Mouse (Mus musculus) heart, postnatal 25 days (tissue): ENCODE measurements around the gene Bsg. TPM values are rescaled to one million over a fixed set of nuclear protein-coding genes. Genes with fewer than 3 reads are reported as not detected.
A peak's percentile ranks its signal among the peaks of the same experiment; 100 is the strongest.
"Not testable (repeated sequence)": the region's sequence is repeated elsewhere in the genome, so short reads cannot be mapped to it uniquely, and the experiment has no call there.

Source experiments
- DNase-seq: peaks from one replicate; pipeline ENCODE4 v3.0.0; 2022; ENCODE audit warnings: low spot score
- intact Hi-C: fragments of 180-260 bp; cut with DNase I; formaldehyde crosslinking; loops from one replicate; pipeline ENCODE4 v1.15.1; 2025
- total RNA-seq, 2 experiments: library from RNA; stranded (reverse); gene quantifications; 2 replicates each; pipeline ENCODE4 v1.2.3; 2021

Gene Bsg
- total RNA-seq, 2 experiments from 2014 or later, result 1,236 to 1,242 TPM

DNA sequence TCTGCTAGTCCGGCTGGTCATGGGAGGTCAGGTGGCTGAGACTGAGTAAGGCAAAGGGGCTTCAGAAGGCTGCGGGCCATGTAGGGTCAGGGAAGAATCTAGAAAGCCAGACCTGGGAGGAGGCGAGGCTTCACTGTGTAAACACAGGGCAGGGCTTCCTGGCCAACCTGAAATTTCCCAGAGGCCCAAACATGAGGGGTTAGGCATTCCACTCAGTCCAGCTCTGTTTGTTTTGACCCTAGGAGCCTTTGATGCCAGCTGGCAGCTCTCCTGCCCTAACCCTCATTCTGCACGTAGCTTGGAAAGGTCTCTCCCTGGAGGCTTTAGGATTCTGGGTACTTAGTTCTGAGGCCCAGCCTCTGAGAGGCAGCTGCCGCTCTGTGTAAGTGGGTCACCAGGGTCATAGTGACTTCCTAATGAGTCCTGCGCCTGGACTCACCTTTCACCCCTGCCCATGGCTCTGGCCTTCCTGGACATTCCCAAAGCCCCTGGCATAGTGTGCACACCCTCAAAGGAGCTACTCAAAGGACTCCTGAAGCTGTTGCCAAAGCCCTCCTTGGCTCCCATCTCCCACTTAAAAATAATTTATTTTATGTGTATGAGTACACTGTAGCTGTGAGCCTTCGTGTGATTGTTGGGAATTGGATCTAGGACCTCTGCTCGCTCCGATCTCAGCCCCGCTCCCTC, 2.7 kb upstream of the Bsg start:
- DNase-seq, result peak; percentile 61
- intact Hi-C loops, result no loop called here

DNA sequence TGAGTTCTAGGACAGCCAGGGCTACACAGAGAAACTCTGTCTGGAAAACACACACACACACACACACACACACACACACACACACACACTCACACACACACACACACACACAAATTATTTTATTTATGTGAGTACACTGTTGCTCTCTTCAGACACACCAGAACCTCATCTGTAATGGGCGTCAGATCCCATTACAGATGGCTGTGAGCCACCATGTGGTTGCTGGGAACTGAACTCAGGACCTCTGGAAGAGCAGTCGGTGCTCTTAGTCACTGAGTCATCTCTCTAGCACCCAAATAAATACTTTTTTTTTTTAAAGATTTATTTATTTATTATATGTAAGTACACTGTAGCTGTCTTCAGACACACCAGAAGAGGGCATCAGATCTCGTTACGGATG, 1.3 kb upstream of the Bsg start:
- DNase-seq, intact Hi-C loops: not testable (repeated sequence)

DNA sequence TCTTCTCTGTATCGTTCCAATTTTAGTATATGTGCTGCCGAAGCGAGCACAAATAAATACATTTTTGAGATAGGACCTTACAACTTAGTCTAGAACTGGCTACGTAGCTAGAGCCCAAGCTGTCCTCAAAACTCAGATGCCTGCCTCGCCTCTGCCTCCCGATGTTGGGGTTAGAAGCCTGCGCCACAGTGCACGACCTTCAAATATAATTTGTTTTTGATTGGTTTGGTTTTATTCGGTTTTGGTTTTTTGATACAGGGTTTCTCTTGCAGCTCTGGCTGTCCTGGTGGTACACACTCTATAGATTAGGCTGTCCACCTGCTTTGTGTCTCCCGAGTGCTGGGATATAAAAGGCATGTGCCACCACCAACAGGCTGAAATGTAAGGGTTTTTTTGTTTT, 750 bp upstream of the Bsg start:
- DNase-seq, result no peak
- intact Hi-C loops, result no loop called here

DNA sequence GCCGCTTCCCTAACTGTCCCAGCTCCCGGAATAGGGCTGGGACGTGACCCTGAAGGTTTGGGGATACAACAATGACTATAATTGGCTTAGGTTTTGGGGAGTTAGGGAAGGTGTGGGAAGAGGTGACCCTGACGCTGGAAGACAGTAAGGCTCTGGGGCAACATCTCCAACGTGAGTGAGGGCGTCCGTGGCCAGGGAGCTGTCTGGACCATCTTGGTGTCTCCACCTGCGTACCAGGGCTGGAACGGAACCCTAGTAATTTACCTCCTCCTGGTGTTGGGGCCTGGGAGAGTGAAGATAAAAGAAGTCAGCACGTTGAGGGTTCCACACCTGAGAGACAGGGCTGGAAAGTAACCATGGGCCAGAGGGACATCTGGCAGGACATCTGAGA, 674 bp downstream of the Bsg start:
- no peak for DNase-seq
- intact Hi-C loops, result no loop called here

DNA sequence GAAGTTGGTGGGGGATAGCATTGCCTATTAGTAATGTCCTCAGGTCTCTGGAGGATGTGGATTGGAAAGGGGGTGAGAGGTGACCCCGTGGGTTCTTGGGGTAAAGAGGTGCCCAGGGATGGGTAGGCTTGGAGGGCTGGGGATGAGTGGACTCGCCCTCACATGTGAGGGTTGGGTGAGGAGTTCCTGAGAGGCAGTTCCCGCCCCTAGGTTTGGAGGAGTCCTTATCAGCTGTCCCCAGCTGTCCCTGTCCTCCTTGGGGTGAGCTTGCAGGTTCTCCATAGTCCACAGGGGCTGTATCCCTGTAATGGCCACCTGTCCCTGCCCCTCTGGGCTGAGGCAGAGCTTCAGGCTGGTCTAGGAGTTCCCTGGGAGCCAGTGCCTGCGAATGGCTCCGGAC, 1.7 kb downstream of the Bsg start:
- intact Hi-C loops, result loop anchor here (2.0 kb wide), 1 partner anchor 59 kb away; no protein-coding TSS in a partner anchor
- DNase-seq, result no peak

DNA sequence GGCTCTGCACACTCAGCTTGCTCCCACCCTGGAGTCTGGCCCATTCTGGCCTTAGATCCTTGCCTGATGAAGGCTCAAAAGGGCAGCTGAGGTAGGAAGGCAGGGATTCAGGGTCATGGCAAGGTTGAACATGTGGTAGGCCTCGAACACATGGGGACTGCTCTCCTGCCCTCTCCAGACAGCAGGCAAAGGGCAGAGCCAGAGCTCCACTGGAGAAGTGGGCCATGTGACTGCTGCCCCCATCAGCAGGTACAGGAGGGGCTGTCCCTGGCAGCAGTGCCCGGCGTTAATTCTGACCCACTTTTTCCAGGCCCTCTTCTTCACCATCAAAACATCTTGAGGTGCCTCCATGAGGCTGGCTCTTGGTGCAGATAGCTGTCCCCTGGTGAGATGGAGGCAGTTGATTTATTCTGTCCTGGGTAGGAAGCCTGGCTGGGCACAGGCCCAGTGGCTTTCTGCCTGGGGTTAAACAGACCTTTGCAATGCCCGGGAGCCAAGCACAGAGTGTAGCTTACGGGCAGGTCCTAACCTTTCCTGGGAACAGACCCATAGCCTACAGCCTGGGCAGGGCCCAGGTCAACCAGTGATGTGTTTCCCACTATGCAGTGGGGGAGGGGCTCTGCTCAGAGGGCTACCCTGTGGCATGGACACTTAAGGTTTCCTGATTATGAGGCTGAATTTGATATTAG, 2.3 kb downstream of the Bsg start:
- intact Hi-C loops, result loop anchor here (2.0 kb wide), 1 partner anchor 58 kb away; no protein-coding TSS in a partner anchor
- no peak for DNase-seq

DNA sequence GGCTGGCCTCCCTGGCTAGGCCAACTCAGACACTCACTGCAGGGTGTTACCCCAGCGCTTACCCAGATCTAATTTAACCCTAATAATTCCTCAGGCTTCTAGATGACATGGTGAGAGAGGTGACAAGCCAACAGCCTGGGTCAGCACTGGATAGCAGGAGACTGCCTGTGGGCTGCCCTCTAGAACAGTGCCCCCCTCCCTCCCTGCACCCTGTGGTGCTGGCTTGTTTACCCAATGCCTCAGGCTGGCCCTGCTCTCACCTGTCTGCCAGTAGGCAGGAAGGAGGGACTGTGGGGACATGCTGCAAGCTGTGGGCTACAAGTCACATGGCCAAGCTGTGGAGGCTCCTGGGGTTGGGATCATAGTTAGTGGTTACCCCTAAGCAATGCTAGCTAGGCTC, 2.9 kb downstream of the Bsg start:
- intact Hi-C loops, result loop anchor here (2.0 kb wide), 1 partner anchor 58 kb away; no protein-coding TSS in a partner anchor
- no peak for DNase-seq

DNA sequence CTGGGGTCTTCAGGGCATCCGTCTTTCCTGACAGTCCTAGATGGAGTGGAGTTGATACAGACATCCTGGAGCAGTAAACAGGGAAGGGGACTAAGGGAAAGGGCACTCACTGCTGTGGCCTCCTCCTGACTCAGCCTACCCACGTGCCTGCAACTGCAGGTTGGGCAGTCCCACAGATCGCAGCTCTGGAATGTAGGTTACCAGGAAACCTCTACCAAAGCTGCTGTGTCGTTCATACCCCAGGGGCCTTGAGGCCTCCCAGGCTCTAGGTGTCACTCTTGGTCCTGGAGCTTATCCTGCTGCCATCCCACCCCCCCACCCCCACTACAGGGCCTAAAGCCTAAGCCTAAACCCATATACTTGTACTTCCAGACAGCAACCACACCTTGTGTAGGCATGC, 3.5 kb downstream of the Bsg start:
- no peak for DNase-seq
- intact Hi-C loops, result loop anchor here (2.0 kb wide), 1 partner anchor 57 kb away; no protein-coding TSS in a partner anchor

DNA sequence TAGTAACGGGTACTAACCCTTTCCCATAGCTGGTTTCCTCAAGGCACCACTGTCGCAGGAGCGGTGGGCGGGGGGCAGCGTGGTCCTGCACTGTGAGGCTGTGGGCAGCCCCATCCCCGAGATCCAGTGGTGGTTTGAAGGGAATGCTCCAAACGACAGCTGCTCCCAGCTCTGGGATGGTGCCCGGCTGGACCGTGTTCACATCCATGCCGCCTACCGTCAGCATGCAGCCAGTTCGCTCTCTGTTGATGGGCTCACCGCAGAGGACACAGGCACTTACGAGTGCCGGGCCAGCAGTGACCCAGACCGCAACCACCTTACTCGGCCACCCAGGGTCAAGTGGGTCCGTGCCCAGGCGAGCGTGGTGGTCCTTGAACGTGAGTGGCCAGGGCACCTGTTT, 4.4 kb downstream of the Bsg start:
- no peak for DNase-seq
- intact Hi-C loops, result no loop called here

DNA sequence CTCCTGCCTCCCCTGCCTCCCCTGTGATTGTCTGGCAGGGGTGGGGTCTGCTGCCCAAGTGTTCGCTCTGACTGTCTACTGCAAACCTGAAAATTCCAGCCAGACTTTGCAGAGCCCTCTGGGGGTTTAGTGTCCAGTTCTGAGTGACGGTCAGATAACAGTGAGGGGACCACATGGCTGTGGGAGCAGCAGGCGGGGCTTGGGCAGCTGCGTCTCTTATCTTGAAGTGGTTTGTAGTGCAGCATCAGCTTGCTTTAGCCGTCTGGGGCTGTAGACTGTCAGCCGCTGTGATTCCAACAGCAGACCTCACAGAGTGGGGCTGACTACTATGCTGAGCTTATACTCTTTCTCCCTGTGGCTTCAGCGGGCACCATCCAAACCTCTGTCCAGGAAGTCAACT, 5.0 kb downstream of the Bsg start:
- intact Hi-C loops, result no loop called here

DNA sequence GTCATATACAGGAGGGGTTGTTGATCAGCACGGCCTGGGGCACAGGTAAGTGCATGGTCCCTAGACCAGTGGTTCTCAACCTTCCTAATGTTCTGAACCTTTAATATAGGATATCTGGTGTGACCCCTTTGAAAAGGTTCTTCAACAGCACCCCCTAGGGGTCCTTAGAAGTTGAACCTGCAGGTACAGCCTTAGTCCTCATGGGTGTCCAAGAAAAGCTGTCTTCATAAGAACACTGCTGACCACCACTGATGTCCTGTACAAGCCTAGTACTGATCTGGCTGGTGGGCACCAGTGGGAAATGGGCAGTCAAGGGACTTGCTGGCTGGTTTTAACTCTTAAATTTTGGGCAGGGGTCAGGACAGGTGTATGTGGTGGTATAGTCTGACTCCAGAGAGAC, 7.7 kb downstream of the Bsg start:
- DNase-seq, result no peak
- intact Hi-C loops, result loop anchor here (5.0 kb wide), 1 partner anchor 75 kb away; no protein-coding TSS in a partner anchor

More for the DNA sequence above, 5.0 kb downstream of the Bsg start:
- no peak for DNase-seq

DNA sequence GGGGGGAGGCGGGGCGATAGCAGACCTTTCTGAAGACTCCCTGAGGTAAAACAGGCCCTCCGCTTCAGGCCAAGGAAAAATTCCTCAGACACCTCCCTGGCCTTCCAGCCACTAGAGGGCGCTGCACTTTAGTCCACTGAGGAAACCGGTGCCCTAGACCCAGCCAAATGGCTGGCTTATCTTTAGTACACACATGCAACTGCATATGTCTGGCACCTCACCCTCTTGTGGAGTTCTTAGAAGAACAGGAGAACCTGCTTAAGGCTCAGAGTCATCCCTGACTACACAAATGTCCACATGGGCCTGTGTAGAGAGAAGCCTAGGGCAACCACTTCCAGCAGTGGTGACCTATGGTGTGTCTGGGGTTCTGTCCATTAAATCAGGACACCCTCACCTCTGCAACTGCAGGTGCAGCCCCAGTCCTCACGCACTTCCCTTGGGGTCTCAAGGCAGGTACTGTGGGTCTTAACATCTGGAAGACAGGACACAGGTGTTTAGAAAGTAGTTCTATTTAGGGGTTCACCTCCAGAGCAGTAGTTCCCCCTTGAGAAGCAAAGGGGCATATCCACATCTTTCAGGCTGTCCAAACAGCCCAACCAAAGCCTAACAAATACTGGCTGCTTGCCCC, 8.3 kb downstream of the Bsg start:
- DNase-seq, result no peak
- intact Hi-C loops, result loop anchor here (5.0 kb wide), 1 partner anchor 75 kb away; no protein-coding TSS in a partner anchor

DNA sequence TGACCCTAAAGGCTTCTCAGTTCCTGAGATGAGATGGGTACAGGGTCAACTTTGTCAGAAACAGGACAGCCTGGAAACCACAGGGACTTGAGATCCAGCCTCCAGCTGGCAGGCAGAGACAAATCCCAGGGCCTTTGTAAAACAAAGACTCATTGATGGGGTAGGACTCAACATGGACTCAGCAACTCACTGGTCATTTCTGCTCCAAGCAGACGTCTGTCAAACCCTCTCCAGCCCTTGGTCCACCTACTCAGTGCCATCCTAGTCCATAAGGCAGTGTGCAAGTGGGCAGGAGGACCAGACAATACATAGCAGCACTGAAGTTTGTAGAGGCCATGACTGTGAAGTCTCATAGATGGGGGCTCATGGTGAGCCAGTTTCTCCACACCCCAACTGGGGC, 8.9 kb downstream of the Bsg start:
- intact Hi-C loops, result loop anchor here (5.0 kb wide), 1 partner anchor 74 kb away; no protein-coding TSS in a partner anchor

DNA sequence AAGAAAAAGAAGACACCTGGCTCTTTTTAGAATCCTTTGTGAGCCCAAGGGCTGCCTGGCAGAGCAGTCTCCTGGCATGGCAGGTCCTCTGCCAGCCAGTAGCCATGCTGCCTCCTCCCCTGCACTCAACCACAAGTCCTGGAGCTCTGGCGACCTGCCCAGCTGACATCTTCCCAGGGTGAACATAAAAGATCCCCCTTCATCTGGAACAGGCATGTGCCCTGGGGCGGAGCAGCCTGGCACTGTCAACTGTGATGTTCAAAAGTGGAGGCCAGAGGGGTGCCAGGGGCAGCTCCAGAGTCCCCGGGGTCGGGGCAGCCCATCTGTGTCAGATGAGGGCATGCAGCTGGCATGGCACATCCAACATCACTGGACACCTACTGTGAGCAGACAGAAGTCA, 10.7 kb downstream of the Bsg start:
- no peak for DNase-seq
- intact Hi-C loops, result loop anchor here (5.0 kb wide), 1 partner anchor 72 kb away; no protein-coding TSS in a partner anchor

More for the DNA sequence above, 8.9 kb downstream of the Bsg start:
- DNase-seq, result no peak

DNA sequence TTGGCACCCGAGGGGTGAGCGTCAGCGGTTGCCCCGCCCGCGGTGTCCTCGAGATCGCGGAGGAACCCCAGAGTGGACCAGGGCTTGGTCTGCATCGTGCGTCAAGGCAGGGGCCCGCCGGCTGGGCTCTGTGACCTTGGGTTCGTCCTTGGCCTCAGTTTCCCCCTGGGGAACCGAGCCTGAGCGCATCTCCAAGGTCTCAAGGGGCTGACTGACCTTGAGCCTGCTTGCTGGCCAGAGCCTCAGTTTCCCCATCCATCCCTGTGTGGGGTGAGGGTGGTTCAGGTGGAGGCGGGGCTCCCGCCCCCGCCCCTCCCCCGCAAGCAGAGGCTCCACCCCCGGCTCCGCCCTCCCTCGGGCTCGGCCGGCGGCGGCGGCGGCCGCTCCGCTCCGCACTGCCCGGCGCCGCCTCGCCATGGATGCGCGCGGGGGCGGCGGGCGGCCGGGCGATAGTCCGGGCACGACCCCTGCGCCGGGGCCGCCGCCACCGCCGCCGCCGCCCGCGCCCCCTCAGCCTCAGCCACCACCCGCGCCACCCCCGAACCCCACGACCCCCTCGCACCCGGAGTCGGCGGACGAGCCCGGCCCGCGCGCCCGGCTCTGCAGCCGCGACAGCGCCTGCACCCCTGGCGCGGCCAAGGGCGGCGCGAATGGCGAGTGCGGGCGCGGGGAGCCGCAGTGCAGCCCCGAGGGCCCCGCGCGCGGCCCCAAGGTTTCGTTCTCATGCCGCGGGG, 12.1 kb downstream of the Bsg start, which contains the start of gene Hcn2:
Gene Hcn2 (plus strand): TSS at position 381 of the 734 bp plus-strand sequence.
- no peak for DNase-seq
- intact Hi-C loops, result no loop called here

DNA sequence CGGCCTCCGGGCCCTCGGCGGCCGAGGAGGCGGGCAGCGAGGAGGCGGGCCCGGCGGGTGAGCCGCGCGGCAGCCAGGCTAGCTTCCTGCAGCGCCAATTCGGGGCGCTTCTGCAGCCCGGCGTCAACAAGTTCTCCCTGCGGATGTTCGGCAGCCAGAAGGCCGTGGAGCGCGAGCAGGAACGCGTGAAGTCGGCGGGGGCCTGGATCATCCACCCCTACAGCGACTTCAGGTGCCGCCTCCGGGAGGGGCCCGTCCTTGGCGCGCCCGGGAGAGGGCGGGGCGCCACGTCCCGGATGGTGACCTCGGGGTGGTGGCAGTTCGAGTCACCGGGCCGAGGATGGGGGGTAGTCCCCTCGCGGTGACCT, 12.7 kb downstream of the Bsg start:
- no peak for DNase-seq
- intact Hi-C loops, result no loop called here

DNA sequence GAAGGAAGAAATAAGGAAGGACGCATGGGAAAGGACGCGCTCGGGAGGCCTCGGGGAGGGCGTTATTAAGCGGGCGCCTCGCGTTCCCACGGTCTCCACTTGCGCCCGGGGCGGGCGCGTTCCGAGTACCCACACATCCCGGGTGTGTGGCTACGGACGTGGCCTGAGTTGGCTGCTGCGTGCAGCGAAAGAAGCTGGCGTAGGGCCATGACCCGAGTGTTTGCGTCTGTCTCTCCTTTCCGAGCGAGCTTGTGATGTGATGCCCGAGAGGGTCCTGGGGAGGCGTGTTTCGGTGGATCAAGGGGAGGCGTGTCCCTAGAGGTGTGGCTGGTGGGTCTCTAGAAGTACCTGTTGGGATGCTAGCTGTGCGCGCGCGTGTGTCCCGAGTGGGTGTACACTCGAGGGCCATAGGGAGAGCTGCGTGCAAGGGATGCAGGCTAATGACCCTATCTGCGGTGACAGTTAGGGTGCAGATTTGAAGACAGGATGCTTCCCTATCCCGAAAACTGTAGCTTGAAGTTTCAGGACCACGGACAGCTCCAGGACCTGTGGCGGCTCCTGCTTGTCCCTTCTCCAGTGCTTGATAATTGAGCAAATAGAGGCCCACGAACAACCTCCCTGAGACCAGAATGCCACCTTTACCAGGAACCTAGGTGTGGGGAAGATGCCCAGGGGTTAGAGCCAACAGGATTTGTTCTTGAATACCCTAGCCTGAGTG, 13.5 kb downstream of the Bsg start:
- intact Hi-C loops, result no loop called here
- DNase-seq, result no peak

DNA sequence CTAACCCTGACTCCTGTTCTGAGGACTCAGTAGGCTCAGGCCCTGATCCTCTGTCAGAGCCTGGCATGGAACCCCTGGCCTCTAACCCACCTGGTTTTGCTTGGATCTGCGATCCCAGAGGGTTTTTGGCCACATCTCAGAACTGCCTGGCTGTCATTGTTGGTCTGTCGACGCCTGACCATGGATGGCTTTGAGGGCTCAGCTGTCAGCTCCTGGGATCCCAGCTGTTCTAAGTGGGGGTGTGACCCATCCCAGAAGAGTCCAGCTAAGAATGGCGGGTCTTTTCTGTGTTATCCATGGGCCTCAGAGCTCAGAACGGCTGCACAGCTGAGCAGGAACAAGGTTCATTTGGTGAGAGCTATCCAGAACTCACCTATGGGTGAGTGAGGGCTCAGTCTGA, 16.8 kb downstream of the Bsg start:
- no peak for DNase-seq
- intact Hi-C loops, result no loop called here

DNA sequence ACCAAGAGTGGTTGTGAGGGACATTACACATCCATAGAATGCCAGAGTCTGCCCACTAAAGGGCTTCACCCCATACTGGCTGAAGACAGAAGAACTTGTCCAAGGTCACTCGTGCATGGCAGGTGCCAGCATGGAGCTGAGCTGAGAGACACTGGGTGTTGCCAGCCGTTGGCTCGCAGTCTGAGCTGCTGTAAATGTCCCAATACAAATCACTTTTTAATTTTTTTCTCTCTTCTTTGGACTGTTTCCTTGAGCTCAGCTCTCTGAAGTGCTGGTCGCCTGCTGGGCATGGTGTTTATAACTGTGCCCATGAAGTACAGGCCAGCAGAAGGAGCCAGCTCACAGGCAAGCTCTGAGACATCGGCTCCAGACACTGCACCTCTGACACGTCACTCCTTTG, 18.8 kb downstream of the Bsg start:
- no peak for DNase-seq

DNA sequence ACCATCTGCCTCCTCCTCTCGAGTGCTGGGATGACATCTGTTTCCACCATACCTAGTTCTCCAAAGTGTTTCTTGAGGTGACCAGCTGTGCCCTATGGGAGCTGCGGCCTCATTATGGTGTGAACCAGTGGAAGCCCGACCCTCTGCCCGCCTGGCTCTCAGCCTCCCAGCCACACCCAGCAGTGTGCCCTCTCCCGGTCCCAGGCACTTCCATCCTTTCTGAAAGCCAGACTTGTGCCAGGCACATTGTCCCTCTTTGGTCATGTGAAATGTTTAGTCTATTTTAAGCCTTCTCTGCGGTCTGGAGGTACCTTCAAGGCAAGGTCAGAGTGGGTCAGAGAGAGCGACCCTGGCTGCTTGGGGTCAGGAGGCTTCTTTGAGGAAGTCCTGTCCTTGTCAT, 19.4 kb downstream of the Bsg start:
- intact Hi-C loops, result no loop called here
- no peak for DNase-seq

More for the DNA sequence above, 18.8 kb downstream of the Bsg start:
- intact Hi-C loops, result no loop called here
